Mouse (Mus musculus) limb, embryonic 14.5 days (tissue): ENCODE data around the gene Timm10. TPM values are rescaled to one million over a fixed set of nuclear protein-coding genes. Genes with fewer than 3 reads are reported as not detected.
"Not testable (repeated sequence)": the region's sequence is repeated elsewhere in the genome, so short reads cannot be mapped to it uniquely, and the experiment has no call there.

Source experiments
- ATAC-seq: fragments of 200-750 bp; cut with Nextera tagmentation; 2 replicates; pipeline ENCODE4 v1.8.0; 2017; ENCODE audit warnings: low read depth, moderate number of reproducible peaks, moderate TSS enrichment; ENCODE audit not compliant: low FRiP score
- DNase-seq: peaks from one replicate; pipeline ENCODE4 v3.0.0-alpha.2; 2015; ENCODE audit warnings: low spot score
- H3K27ac ChIP-seq: fragments of 300-500 bp; sonication (generic); replicated peaks from 2 replicates; pipeline ENCODE4 v1.5.1; 2014; ENCODE audit warnings: low read depth, mild to moderate bottlenecking, low read length, moderate library complexity, mixed read lengths
- H3K27me3 ChIP-seq: fragments of 300-500 bp; sonication (generic); 2 replicates; pipeline ENCODE4 v1.6.1; 2014; ENCODE audit warnings: low read length, mixed read lengths; ENCODE audit not compliant: control insufficient read depth, insufficient read depth
- H3K36me3 ChIP-seq: fragments of 300-500 bp; sonication (generic); 2 replicates; pipeline ENCODE4 v1.6.1; 2014; ENCODE audit warnings: mild to moderate bottlenecking, low read length, moderate library complexity, mixed read lengths; ENCODE audit not compliant: control insufficient read depth, insufficient read depth
- H3K4me1 ChIP-seq: fragments of 300-500 bp; sonication (generic); 2 replicates; pipeline ENCODE4 v1.6.1; 2014; ENCODE audit warnings: antibody characterized with exemption, low read length, mixed read lengths; ENCODE audit not compliant: control insufficient read depth, insufficient read depth
- H3K4me2 ChIP-seq: fragments of 300-500 bp; sonication (generic); replicated peaks from 2 replicates; pipeline ENCODE4 v1.6.1; 2014; ENCODE audit warnings: low read depth, mild to moderate bottlenecking, low read length, moderate library complexity; ENCODE audit not compliant: severe bottlenecking
- H3K4me3 ChIP-seq: fragments of 300-500 bp; sonication (generic); replicated peaks from 2 replicates; pipeline ENCODE4 v1.5.1; 2014; ENCODE audit warnings: low read length
- H3K9ac ChIP-seq: fragments of 300-500 bp; sonication (generic); 2 replicates; pipeline ENCODE4 v1.6.1; 2014; ENCODE audit warnings: mild to moderate bottlenecking, low read depth, low read length, moderate library complexity; ENCODE audit not compliant: severe bottlenecking
- H3K9me3 ChIP-seq: fragments of 300-500 bp; sonication (generic); 2 replicates; pipeline ENCODE4 v1.6.1; 2016; ENCODE audit warnings: low read length; ENCODE audit not compliant: control insufficient read depth
- POLR2A ChIP-seq: fragments of 200-500 bp; IDR thresholded peaks from 2 replicates; pipeline ENCODE4 v1.8.0; 2012; ENCODE audit warnings: inconsistent platforms, mild to moderate bottlenecking, moderate library complexity, borderline replicate concordance; ENCODE audit not compliant: insufficient read depth, insufficient read length; ENCODE audit errors: extremely low read depth
- whole genome bisulfite sequencing: fragments of 180-500 bp; shearing (Covaris S2); extraction: QIAGEN DNeasy Blood & Tissue Kit; methylation state at CpG from one replicate; pipeline ENCODE4 v1.1.7; 2014; 5-methylcytosine and 5-hydroxymethylcytosine counted together
- polyA plus RNA-seq, 2 experiments: library from polyadenylated mRNA; depleted of rRNA in 1 of 2; stranded (reverse) in 1 of 2; unstranded in 1 of 2; fragments of >200 nt; fragmentation: Nextera tagmentation in 1 of 2; extraction: Ambion mirVana in 1 of 2; gene quantifications; 2 replicates each; pipeline versions ENCODE4 v1.2.1 to v1.2.3; 2012 to 2014

The Timm10 gene
- polyA plus RNA-seq, 2 experiments = 58.4 to 59.7 TPM

GRCm38 (mm10) chr2:84797833-84798492 is 28.8 kb upstream of the Timm10 start:
- Histone ChIP-seq H3K4me3 (peak overlapping the region; percentile 56), H3K27me3 (no peaks in the 10 kb centered on the region), H3K4me2 (peak overlapping the region; percentile 97), H3K36me3 (no peaks in the 10 kb centered on the region), H3K27ac (no peak overlapping the region), H3K9ac (peak overlapping the region; percentile 51), H3K9me3 (no peaks in the 10 kb centered on the region), H3K4me1 (no peaks in the 10 kb centered on the region)
- DNase-seq (peak; percentile 87), ATAC-seq (peak; percentile 65)
- TF ChIP-seq POLR2A = no peak
- 11% methylated on average over 13 of the region's 13 CpGs for WGBS

- H3K27me3 ChIP-seq = no peaks in the 10 kb centered on the region
- 0% methylated on average over 18 of the region's 21 CpGs for WGBS
- no peaks in the 10 kb centered on the region for H3K9me3 ChIP-seq
- H3K4me2 ChIP-seq = peak within 1 kb of the TSS; percentile 97
- H3K36me3 ChIP-seq = no peaks in the 10 kb centered on the region
- H3K4me3 ChIP-seq = peak within 1 kb of the TSS; percentile 56
- H3K27ac ChIP-seq = no peak within 1 kb of the TSS
- ATAC-seq (peak; percentile 71), DNase-seq (peak; percentile 44)
- H3K9ac ChIP-seq = peak within 1 kb of the TSS; percentile 51
- H3K4me1 ChIP-seq = no peaks in the 10 kb centered on the region
- no peak for TF ChIP-seq POLR2A
Observed at GRCm38 (mm10) chr2:84798493-84798921, 28.3 kb upstream of the Timm10 start, which contains the start of gene Ube2l6. Gene Ube2l6, plus strand, starts transcription at chr2:84798828.

DNA sequence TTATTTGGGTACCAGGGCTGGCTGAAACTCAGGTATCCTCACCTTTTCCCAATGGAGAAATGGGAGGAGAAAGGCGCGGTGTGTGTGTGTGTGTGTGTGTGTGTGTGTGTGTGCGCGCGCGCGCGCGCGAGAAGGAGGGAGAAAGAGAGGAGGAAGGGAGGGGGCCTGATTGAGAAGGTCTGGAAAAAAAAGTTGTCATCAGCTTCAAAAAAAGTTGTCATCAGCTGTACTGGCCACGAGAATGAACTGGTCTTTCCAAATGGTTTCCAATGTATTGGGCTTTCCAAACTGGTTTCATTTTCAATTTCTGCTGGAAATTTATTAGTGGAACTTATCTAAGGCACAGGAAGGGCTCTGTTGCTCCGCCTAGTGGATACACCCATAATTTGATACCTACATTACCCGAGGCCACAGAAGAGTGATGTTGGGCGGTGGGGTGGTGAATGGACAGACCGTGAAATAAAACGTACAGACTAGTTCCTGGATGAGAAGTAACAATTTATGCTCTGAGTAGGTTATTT is 27.7 kb upstream of the Timm10 start:
- peak overlapping the region; percentile 97 for H3K4me2 ChIP-seq
- H3K36me3 ChIP-seq = no peaks in the 10 kb centered on the region
- no peak overlapping the region for H3K27ac ChIP-seq
- ATAC-seq = peak; percentile 80
- H3K9ac ChIP-seq = peak overlapping the region; percentile 51
- peak; percentile 90 for DNase-seq
- no peaks in the 10 kb centered on the region for H3K4me1 ChIP-seq
- no peaks in the 10 kb centered on the region for H3K27me3 ChIP-seq
- H3K4me3 ChIP-seq = peak overlapping the region; percentile 56
- H3K9me3 ChIP-seq = no peaks in the 10 kb centered on the region
- TF ChIP-seq POLR2A = no peak
- WGBS = under 1% methylated on average over 15 of the region's 16 CpGs

GRCm38 (mm10) chr2:84800304-84800703 is 26.5 kb upstream of the Timm10 start:
- DNase-seq (no peak), ATAC-seq (no peak)
- Histone ChIP-seq H3K9ac (no peak overlapping the region), H3K9me3 (no peaks in the 10 kb centered on the region), H3K4me3 (no peak overlapping the region), H3K27ac (no peak overlapping the region), H3K36me3 (no peaks in the 10 kb centered on the region), H3K4me1 (no peaks in the 10 kb centered on the region), H3K27me3 (no peaks in the 10 kb centered on the region), H3K4me2 (no peak overlapping the region)
- no peak for TF ChIP-seq POLR2A
- WGBS = 73% methylated on average over 4 of the region's 4 CpGs

DNA sequence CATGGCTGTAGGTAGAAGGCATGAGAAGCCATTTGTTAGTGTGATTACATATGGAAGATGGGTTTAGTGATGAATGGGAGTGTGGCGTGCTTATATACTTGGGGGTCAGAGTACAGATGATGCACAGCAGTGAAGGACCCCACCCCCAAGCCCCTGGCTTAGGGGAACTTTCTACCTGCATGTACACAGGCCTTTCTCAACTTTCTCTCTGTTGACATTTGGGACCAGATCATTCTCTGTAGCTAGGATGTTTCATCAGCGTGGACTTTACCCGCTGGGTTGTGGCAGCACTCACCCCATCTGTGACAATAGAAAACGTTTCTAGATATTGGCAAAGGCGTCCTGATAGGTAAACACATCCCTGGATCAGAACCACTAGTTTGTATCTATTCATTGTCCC is 25.6 kb upstream of the Timm10 start:
- H3K27me3 ChIP-seq, H3K4me1 ChIP-seq, DNase-seq, H3K9ac ChIP-seq, H3K36me3 ChIP-seq, H3K4me2 ChIP-seq, H3K9me3 ChIP-seq, H3K27ac ChIP-seq, H3K4me3 ChIP-seq, ATAC-seq: not testable (repeated sequence)
- 74% methylated on average over 5 of the region's 5 CpGs for WGBS
